Mouse (Mus musculus) spleen, embryonic (tissue): Measurements from ENCODE around the gene Gm27021.

Experiments used
- CTCF ChIA-PET: fragments of 350-600 bp; sonication (Branson Sonifier 250); formaldehyde crosslinking; loops from one replicate; lab custom pipeline; 2022; lab: Charles Lee

Gene Gm27021

DNA sequence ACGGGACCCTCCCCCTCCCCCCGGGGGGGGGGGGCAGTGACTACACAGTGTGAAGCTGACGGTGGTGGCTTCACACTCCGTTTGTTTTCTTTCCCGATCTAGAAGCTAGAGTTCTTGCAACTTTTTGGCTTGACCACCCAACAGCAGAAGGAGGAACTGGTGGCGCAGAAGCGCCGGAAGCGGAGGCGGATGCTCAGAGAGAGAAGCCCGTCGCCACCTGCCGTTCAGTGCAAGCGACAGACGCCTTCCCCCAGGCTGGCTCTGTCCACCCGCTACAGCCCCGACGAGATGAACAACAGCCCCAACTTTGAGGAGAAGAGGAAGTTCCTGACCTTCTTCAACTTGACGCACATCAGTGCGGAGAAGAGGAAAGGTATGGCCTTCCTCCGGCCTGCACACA, 95.3 kb downstream of the Gm27021 start:
- CTCF ChIA-PET, result interaction anchor here (0.5 to 1.6 kb wide), 3 partner anchors 24 to 87 kb away, joined by 3 to 5 read pairs (median 3); no protein-coding TSS in a partner anchor

DNA sequence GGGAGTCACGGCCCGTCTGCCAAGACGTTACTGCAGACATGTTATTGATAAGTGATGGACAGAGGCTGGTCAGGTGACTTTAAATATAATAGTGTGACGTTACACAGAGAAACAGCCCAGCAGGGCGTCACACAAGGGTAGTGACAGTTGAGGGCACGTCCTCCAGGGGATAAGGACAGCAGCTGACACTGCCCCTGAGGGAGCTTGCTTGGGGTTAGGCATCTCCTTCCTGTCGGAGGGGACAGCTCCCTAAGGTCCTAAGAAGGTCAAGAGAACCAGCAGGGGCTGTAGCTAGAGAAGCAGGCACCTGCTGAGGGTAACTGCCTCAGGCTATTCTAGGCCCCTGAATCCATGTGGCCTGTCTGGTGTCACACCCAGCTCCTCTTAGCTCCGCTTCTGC, 96.3 kb downstream of the Gm27021 start:
- CTCF ChIA-PET, result interaction anchor here (0.6 to 1.6 kb wide), 3 partner anchors 24 to 35 kb away, joined by 5 to 9 read pairs (median 7); no protein-coding TSS in a partner anchor

DNA sequence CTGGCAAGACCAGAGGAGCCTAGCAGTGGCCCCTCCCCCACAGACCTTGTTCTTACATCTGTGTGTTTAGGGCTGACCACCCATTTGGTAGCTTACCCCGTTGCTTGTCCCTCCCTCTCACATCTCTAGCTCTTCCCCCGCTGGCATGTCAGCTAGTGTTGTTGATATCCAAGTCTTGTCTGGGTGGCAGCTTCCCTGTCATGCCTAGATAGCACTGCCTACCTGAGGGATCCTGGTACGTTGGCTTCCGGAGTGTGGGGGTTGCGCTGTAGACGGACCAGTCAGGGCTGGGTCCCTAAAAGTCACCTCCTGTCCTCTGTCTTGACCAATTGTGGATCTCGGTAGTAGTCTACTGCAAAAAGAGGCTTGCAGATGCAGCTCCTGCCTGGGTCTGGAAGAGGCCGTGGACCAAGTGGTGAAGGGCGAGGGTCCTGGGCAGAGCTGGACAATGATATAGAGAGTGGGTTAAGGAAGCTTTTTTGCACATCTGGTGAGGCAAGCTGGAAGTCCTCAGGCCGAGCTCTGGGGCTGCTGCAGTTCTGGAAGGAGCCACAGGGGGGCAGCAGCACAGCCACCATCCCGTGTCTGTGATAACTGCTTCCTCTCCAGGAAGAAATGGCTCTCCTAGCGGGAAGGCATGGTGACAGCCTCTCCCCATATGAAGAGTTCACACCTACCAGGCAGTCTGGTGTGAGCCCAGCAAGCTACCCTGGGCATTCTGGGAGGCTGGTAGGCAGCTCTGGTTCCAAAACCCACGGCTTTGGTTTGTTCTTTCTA, 97.8 kb downstream of the Gm27021 start:
- CTCF ChIA-PET, result interaction anchor here (0.8 to 1.5 kb wide), 2 partner anchors 48 to 107 kb away, joined by 3 to 4 read pairs; no protein-coding TSS in a partner anchor

DNA sequence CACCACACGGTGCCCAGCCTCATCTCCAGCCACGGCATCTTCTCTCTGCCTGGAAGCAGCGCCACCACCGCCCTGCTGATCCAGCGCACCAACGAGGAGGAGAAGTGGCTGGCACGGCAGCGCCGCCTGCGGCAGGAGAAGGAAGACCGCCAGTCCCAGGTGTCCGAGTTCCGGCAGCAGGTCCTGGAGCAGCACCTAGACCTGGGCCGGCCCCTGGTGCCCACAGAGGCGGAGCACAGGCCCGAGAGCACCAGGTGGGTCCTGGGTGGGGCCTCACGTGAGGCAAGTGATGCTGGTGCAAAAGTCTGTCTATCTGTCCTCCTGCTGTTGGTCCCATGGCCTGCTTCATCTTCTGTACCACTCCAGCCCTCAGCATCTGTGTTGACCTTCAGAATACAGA, 98.8 kb downstream of the Gm27021 start:
- CTCF ChIA-PET, result interaction anchor here (0.8 to 1.5 kb wide), 2 partner anchors 49 to 106 kb away, joined by 3 to 4 read pairs; no protein-coding TSS in a partner anchor

DNA sequence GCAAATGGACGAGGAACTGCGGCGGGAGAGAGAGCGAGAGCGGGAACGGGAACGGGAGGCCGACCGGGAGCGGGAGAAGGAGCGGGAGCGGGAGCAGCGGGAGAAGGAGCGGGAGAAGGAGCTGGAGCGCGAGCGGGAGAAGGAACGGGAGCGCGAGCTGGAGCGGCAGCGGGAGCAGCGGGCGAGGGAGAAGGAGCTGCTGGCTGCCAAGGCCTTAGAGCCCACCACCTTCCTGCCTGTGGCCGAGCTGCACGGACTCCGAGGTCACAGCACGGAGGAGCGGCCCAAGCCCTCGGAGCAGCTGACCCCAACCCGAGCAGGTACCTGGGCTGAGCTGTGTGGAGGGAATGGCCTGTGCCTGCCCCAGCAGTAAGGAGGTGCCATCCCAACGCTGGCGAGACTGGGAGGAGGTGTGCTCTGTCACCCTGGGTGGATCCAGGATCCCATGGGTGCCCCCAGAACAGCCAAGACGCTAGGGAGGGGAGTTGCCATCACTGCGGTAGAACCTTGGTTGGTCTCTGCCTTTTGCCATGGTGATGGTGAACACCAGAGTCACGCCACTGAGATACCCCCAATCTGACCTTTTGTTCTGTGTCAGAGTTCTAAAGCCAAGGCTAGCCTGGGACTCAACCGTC, 99.6 kb downstream of the Gm27021 start:
- CTCF ChIA-PET, result no interaction called here

DNA sequence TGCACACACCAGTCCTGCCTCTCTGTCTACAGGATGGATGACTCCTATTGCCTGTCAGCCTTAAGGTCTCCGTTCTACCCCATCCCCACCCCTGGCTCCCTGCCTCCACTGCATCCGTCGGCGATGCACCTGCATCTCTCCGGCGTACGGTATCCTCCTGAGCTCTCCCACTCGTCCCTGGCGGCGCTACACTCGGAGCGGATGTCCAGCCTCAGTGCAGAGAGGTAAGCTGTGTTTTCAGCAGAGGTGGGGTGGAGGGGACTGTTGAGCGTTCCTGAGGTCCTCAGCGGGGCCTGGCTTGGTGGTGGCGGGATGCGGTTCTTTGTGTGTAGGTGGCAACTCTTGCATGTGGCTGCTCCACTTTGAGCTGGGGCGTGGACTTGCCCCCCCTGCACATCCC, 100.1 kb downstream of the Gm27021 start:
- CTCF ChIA-PET, result no interaction called here

DNA sequence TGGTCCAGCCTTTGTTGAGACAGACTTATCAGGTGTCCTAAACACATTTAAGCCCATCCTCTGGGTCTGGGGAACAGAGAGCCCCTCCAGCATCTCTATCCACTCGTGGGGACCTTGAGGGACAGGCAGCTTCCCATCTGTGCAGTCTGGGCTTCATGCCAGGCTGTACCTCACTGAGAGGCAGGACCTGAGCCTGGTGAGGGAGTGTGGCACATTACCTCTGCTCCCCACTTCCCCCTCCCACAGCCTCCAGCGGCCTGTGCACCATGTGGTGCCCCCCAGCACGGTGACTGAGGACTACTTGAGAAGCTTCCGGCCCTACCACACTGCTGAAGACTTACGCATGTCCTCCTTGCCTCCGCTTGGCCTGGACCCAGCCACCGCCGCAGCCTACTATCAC, 101.2 kb downstream of the Gm27021 start:
- CTCF ChIA-PET, result no interaction called here

DNA sequence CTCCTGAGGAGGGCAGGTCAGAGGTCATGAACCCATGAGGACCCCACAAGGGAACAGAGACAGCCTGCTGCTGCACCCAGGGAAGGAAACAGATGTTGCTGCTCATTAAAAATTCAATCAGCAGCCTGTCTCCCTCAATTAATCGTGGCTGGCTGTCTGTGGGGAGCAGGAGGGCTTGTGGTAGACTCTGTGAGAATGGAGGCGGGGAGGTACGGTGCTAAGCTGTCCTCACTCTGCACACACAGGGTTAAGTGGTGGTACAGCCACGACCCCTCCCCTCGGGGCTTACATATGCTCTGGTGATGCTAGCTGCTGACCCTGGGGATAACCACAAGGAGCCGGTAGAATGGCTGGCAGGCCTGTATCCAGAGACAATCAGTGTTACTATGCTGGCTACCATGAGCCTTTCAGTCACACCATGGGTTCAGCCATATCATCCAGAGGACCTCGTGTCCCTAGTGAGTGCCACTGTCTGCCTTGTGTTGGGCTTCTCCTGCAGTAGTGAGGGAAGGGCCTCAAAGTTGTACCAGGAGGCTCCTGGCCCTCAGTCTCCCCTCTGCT, 102.6 kb downstream of the Gm27021 start:
- CTCF ChIA-PET, result no interaction called here

DNA sequence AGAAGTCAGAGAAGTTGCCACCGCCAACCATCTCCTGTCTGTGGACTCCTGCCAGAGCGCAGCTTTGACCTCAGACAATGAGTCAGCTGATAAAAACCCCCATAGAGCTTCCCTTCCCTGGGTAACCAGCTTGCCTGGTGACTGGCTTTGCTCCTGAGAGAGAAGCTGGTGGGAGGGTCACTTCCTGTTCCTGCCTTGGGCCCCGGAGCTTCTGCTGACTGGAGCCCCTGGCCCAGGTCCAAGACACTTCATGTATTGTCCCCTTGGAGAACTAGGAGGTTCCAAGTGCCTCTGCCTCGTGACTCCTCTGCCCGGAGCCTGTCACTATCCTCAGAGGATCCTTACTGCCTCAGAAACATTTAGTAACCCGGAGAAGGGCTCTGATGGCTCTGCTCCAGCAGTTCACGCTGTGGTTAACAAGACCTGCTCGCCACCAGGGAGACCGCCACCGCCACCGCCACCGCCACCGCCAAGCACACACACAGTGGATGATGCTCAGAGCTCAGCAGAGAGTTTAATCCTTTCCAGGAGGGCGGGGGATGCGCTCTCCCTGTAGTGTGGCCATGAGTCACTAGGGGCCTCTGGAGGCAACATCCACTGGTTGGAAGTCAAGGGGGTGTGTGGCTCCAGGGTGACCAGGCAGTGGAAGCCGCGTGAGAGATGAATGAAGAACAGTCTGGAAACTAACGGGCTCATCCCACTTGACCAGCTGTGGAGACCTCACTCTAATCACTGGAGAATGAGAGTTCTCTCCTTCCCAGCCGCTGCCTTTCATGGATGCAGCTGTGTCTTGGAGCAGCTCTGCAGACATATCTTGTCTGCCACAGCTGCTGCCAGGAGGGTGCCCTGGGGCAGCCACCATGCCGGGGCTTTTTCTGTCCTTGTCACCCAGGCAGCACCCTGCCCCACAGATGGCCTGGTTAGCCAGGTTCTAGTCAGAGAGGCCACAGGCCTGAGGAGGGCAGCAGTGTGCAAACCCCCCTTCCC, 103.7 kb downstream of the Gm27021 start:
- CTCF ChIA-PET, result no interaction called here

DNA sequence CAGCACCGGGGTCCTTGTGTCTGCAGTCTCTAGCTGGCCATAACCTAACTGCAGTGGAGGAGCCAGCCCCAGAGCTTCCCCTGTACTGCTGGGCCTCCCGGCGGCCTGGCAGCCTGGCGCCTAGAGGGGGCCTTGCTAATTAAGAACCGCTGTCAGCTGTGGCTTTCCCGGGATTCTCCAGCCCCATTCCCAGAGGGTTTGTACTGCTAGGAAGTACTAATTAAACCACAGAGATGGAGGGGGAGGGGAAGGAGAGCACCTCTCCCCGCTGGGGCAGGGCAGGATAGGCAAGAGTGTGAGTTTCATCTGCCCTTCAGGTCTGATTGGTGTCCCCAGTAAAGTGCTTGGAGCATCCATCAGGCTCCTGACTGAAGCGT, 104.5 kb downstream of the Gm27021 start:
- CTCF ChIA-PET, result no interaction called here

DNA sequence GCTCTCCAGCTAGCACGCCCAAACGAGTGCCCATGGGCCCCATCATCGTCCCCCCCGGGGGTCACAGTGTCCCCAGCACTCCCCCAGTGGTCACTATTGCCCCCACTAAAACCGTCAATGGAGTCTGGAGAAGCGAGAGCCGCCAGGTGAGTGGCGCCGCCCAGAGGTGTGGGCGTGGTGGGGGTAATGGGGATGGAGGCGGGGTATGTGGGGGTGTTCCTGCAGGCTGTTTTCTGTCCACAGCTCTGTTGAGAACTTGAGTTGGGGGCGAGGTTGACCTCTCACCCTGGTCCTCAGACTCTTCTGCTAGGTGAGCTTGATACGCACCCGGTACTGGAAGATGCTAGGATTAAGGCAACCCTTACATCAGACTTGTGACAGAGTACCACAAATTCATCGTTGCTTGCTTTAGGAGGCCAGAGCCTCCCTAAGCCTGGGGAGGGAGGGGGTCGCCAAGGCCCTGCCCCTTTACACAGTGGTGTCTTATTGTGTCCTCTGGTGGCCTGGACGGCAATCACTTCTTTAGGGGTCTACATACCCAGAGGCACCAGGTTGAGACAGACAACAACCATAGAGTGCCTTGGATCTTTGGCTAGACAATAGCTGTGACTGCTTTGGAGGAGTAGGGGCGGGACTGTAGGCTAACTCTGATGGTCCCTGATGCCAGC, 105.1 kb downstream of the Gm27021 start:
- CTCF ChIA-PET, result no interaction called here

DNA sequence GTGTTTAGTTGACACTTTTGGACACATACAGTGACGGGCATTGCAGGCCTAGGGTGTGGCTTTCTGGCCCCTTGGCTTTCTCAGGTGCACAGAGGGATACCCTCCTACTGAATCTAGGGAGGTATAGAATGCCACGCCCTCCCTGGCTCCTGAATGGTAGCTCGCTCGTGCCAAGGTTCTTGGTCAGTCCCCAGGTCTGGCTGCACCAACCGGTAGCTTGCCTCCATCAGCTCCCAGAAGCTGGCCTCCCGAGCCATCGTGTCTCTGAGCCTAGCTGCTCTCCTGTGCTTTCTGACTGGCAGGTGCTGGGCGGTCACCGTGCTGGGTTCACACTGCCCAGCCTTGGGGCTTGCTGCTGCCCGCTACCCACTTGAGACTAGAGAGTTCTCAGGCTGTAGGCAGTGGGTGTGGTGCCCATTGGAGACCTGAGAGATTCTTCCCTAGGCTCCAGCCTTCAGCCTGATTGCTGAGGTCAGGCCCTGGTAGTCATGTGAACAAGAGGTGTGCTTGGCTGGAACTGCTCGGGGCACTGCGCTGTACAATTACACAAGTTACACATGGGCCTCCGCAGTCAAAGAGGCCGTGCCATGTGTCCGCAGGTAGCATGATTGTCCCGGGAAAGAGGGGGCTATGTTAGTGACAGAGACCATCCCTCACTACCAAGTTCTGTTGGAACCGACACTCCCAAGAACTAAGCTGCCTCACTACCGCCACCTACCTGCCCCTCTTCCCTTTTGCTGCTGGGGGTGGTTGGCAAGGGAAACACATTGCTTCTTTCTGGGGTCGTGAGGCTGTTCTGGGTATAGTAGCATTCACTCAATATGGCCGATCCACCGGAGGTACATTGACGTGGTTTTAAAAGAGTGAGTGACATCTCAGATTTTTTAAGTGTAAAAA, 106.1 kb downstream of the Gm27021 start:
- CTCF ChIA-PET, result no interaction called here

DNA sequence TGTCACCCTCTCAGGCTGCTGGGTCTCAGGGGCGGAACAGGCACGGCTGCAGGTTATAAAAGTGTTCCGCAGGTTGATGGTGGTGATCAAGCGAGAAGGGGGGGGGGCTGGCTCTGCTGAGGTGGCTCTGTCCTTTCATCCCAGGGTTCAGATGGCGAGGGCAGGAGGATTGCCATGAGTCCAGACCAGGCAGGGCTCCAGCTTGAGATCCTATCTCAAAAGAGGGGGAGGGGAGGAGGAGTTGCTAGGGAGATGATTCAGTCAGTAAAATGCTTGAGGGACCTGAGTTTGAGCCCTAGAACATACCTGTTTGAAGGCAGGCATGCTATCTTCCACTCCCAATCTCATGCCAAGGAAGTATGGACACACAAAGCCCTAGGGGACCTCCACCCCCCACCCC, 107.3 kb downstream of the Gm27021 start:
- CTCF ChIA-PET, result no interaction called here

DNA sequence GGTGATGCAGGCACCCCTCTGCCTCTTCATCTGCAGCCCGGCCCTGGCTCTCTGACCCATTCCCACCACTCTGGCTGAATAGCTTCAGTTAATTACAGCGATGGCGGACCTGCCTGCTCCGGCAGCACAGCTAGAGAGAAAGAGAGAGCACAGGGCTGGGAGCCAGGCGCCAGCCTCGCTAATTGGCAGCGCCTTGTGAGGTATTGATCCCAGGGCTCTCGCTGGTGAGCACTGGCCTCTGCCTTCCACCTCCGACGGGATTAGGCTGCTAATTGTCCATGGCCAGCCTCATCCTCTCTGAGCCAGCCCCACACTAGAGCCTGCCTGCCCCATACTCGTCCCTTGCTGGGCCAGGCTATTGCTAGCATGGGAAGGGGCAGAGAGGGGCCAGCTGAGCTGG, 108.2 kb downstream of the Gm27021 start:
- CTCF ChIA-PET, result no interaction called here
